Mouse (Mus musculus) ES-Bruce4 (cell line): ENCODE results near the gene Clec16a.

Experiments
- CTCF ChIP-seq: IDR thresholded peaks from one replicate; pipeline ENCODE4 v1.8.1; 2011; ENCODE audit warnings: low read depth, low read length
- POLR2A ChIP-seq: IDR thresholded peaks from one replicate; pipeline ENCODE4 v1.8.1; 2011; ENCODE audit warnings: low read length; ENCODE audit not compliant: insufficient read depth

- TF ChIP-seq POLR2A (no peak), CTCF (no peak)
These were observed 243.7 kb downstream of the Clec16a start for GRCm38 (mm10) chr16:10788866-10789265.
